ENCODE assay signal across 8 mouse cellular contexts in the genomic region with DNA sequence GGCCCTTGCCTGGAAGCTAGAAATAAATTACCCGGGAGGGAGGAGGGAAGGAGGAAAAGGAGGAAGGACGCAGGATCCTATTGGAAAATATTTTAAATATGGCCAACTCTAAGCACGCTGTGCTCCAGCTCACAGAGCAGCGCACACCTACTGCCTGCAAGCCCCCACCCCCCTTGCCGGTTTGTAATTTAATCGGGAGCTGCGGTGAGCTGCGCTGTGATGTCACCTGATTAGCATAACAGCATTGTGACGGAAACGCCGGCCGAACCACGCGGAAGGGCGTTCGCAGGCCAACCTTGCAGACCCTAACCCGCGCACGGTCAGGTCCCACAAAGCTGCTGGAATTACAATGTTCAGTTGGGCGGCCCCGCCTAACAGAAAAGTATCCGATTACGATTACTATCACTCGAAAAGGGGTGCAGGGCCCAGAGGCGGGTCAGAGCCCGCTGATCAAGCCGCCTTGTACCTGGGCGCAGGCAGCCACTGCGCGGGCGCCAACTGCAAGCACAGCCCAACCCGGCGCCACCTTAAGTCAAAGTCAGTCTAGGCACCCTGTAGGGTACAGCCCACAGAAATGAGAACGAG.
DNase-seq lines count a peak whose midpoint lies in the region; ATAC-seq lines count a peak whose summit lies in the region.

No protein-coding gene starts in this region.

- no peaks in the 10 kb centered on the region for H3K27me3 ChIP-seq in heart, embryonic 11.5 days (ENCODE audit: control insufficient read depth, insufficient read depth, low read length)

- H3K4me3 ChIP-seq in heart, embryonic 11.5 days (ENCODE audit: low read depth, low read length) = peak overlapping the region; percentile 62

- H3K9ac ChIP-seq in heart, embryonic 11.5 days (ENCODE audit: low read depth, low read length) = peak overlapping the region; percentile 78

- WGBS in heart, embryonic 11.5 days (ENCODE audit: insufficient replicate concordance) = under 1% methylated on average over 34 of the region's 34 CpGs

- H3K9me3 ChIP-seq in heart, embryonic 11.5 days (replicated peaks; ENCODE audit: control insufficient read depth, low read length) = no peaks in the 10 kb centered on the region

- peak; percentile 83 for ATAC-seq in heart, embryonic 11.5 days (replicated peaks; ENCODE audit: insufficient number of reproducible peaks, low FRiP score, low TSS enrichment)

- DNase-seq in 3134 (ENCODE audit: extremely low read depth, insufficient read length, low spot score) = peak; percentile 13
- DNase-seq in adrenal gland, adult 2 months = peak; percentile 77
- peak; percentile 74 for DNase-seq in embryo, embryonic 11.5 days (ENCODE audit: low read depth, low spot score)
- DNase-seq in kidney, adult 9 months = peak; percentile 84
- peak; percentile 65 for DNase-seq in lung, postnatal 10 days
- DNase-seq in ovary, postnatal 10 days (ENCODE audit: low spot score) = peak; percentile 39
- DNase-seq in thymus, postnatal 25 days = peak; percentile 90

- H3K27ac ChIP-seq in heart, embryonic 11.5 days (ENCODE audit: low read depth, low read length) = peak overlapping the region; percentile 87

- H3K4me2 ChIP-seq in heart, embryonic 11.5 days = peak overlapping the region; percentile 85

- H3K36me3 ChIP-seq in heart, embryonic 11.5 days (ENCODE audit: control insufficient read depth, insufficient read depth, low read length) = peaks cover 12% of the 10 kb centered on the region

- peaks cover 32% of the 10 kb centered on the region for H3K4me1 ChIP-seq in heart, embryonic 11.5 days (ENCODE audit: control insufficient read depth, insufficient read depth, low read length)

Comparison
In these comparisons a context has a peak if more than half of its experiments do, and no peak if none do; other contexts are left out.
1. Peak in every context shown above with its lines: DNase-seq, ATAC-seq, H3K4me3 ChIP-seq and H3K27ac ChIP-seq.
2. DNase-seq: peak in every context shown above with its lines; median percentile 90 in thymus, postnatal 25 days; 84 in kidney, adult 9 months; 77 in adrenal gland, adult 2 months; 74 in embryo, embryonic 11.5 days; 65 in lung, postnatal 10 days; 39 in ovary, postnatal 10 days; 13 in 3134.